Mouse (Mus musculus): ENCODE data around the gene Bloc1s6. TPM values are rescaled to one million over a fixed set of nuclear protein-coding genes. Genes with fewer than 3 reads are reported as not detected.
A peak's percentile ranks its signal among the peaks of the same experiment; 100 is the strongest.

Bloc1s6 gene
- 21.7 and 29.0 TPM in 2 replicates for polyA plus RNA-seq (2012; rRNA removed)

DNA sequence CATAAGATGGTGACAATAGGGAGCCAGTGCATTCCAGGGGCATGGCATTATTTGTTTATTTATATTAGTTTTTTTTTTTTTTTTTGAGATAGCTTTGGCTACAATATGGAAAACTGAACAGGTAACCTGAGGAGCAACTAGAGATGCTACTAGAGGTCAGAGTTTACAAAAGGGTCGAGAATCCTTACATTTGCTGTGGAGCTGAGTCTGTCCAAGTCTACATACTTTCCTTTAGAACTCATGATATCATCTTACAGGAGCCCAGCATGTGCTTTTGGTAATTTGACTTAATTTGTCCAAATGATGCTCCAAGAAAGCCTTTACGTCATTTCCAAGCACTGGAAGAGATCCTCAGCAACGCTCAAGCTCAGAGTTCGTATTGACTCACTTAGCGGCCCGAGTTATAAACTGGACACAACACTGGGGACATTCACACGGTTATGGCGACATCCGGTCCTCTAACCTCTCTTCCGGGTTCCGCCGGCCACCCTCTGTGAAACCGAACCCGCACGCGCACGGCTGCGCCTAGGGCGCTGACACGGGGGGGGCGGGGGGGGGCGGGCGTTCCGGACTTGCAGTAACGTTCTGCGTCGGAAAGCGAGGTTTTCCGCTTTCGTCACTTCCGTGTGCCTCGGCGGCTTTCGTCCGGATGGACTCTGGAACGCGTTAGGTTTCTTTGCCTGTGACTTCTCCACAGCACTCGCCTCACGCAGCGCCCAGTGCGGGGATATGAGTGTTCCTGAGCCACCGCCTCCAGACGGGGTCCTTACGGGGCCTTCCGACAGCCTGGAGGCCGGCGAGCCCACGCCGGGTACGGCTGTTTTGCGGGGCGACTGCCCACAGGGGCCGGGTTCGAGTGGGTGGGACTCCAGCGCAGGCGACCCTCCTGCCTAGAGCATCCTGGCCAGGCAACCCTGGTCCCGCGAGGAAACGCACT is at the start of gene Bloc1s6:
TSS of gene Bloc1s6 (plus strand) at position 610 of the 937 bp plus-strand sequence.
- DNase-seq, result peak; percentile 87
- Histone ChIP-seq H3K4me1 (ENCODE audit: control insufficient read depth, insufficient read depth, low read length) (peaks cover 5% of the 10 kb centered on the region; the same call in 1 of the 2 replicates), H3K4me3 (replicated peaks; ENCODE audit: extremely low read depth, low read depth, low read length) (peak within 1 kb of the TSS; percentile 100)
- TF ChIP-seq POLR2A (IDR thresholded peaks at IDR 0.05; ENCODE audit: borderline replicate concordance, extremely low read depth, low read depth, low read length) (peak; percentile 87; the same call in 1 of the 2 replicates), CTCF (IDR thresholded peaks at IDR 0.05; ENCODE audit: insufficient read depth, low read length) (no peak)
- 1% methylated on average over 51 of the region's 59 CpGs for WGBS

DNA sequence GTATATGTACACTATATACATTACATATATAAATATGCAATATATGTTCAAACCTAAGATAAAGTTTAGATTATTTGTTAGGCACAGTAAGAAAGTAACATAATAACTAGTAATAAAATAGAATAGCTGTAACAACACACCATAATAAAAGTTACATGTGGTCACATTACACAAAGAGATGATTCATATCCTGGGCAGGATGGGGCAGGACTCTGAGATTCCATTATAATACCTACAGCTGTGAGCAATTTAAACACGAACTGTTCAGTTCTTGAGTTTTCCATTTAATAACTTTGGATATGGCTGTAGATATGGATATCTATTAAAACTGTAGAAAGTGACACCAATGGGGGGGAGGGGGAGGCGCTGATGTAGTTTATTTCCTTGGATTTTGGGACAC is 40.8 kb upstream of the Bloc1s6 start:
- no peak overlapping the region for H3K4me3 ChIP-seq (replicated peaks; ENCODE audit: extremely low read depth, low read depth, low read length)
- 74% methylated on average over 2 of the region's 2 CpGs for whole genome bisulfite sequencing
- DNase-seq, result no peak
- no peaks in the 10 kb centered on the region; the same call in none of the 2 replicates for H3K4me1 ChIP-seq (ENCODE audit: control insufficient read depth, insufficient read depth, low read length)
- TF ChIP-seq CTCF (IDR thresholded peaks at IDR 0.05; ENCODE audit: insufficient read depth, low read length) (no peak), POLR2A (IDR thresholded peaks at IDR 0.05; ENCODE audit: borderline replicate concordance, extremely low read depth, low read depth, low read length) (no peak)

DNA sequence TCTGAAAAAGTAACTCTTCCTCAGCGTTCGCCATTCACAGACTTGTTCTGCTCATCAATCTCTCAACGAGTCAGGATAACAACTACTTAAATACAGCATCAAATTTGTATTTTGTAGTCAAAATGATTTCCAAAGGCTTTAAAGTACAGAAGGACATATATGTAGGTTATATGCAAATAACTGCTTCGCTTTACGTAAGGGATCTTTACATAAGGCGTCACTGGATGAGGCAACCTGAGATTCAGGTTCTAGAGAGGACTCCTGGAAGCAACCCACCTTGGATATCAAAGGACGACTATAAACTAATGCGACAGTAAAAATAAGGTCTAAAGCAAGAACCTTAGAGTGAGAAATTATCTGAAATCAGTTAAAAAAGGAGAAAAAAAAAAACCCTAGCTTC is 37.3 kb upstream of the Bloc1s6 start:
- WGBS, result 63% methylated on average over 8 of the region's 8 CpGs
- Histone ChIP-seq H3K4me1 (ENCODE audit: control insufficient read depth, insufficient read depth, low read length) (no peaks in the 10 kb centered on the region; the same call in none of the 2 replicates), H3K4me3 (replicated peaks; ENCODE audit: extremely low read depth, low read depth, low read length) (no peak overlapping the region)

DNA sequence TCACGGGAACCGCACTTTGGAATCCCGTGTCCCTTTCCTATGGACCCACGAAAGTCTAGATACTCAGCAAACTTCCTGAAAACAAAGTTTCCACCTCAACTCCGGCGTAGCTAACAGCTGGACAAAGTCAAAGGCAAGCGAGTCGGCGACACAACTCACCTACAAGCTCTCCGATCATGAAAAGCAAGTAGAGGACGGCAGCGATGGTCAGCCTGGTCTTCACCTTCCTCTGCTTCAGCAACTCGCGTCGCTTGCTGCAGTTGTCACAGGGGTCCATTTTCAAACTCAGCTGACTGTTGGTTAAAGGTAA is 36.5 kb upstream of the Bloc1s6 start:
- Histone ChIP-seq H3K4me3 (replicated peaks; ENCODE audit: extremely low read depth, low read depth, low read length) (peak overlapping the region; percentile 78), H3K4me1 (ENCODE audit: control insufficient read depth, insufficient read depth, low read length) (no peaks in the 10 kb centered on the region; the same call in none of the 2 replicates)
- no peak for DNase-seq
- TF ChIP-seq CTCF (IDR thresholded peaks at IDR 0.05; ENCODE audit: insufficient read depth, low read length) (no peak), POLR2A (IDR thresholded peaks at IDR 0.05; ENCODE audit: borderline replicate concordance, extremely low read depth, low read depth, low read length) (no peak)
- WGBS, result under 1% methylated on average over 15 of the region's 15 CpGs

More for the DNA sequence above, 37.3 kb upstream of the Bloc1s6 start:
- no peak for DNase-seq
- TF ChIP-seq POLR2A (IDR thresholded peaks at IDR 0.05; ENCODE audit: borderline replicate concordance, extremely low read depth, low read depth, low read length) (no peak), CTCF (IDR thresholded peaks at IDR 0.05; ENCODE audit: insufficient read depth, low read length) (no peak)

DNA sequence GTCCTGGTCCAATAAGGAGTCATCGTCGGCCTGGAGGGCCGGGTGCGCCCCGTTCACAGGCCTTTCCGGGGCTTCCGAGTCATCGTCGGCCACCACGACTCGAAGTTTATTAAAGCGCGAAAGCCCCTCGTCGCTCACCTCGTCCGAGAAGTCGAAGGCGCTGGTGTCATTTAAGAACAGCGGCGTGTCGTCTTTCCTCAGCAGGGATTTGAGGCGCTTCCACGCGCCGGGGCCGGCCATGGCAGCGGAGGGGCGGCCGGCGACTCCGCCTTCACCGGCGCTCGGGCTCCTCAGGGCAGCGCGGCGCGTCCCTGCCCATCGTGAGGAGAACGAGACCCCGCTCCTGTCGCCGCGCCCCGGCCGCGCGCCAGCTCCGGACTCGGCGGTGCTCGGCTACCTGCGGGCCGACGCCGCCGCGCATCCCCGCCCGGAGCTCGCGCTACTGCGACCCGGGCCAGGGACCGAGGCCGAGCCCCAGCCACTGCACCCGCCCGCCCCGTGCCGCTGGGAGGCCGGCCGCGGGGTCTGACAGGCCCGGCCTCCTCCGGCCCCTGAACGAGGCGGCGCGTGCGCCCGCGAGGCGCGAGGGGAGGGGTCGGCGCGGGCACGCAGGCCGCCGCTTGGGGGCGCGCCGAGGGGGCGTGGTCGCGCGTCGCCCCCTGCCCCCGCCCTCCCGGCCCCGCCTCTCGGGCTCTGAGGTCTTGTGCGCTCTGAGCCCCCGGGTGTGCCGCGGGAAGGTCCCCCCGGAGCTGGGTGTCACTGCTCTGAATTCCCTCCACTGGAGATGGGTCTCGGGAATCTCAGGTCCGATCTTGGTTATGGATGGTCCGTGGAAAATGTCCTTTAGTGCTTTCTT is 35.9 kb upstream of the Bloc1s6 start, which contains the start of gene Slc30a4:
TSS of gene Slc30a4 (minus strand) at position 483 of the 856 bp plus-strand sequence.
- TF ChIP-seq CTCF (IDR thresholded peaks at IDR 0.05; ENCODE audit: insufficient read depth, low read length) (no peak), POLR2A (IDR thresholded peaks at IDR 0.05; ENCODE audit: borderline replicate concordance, extremely low read depth, low read depth, low read length) (no peak)
- Histone ChIP-seq H3K4me1 (ENCODE audit: control insufficient read depth, insufficient read depth, low read length) (no peaks in the 10 kb centered on the region; the same call in none of the 2 replicates), H3K4me3 (replicated peaks; ENCODE audit: extremely low read depth, low read depth, low read length) (peak within 1 kb of the TSS; percentile 78)
- peak; percentile 65 for DNase-seq
- under 1% methylated on average over 104 of the region's 111 CpGs for WGBS

DNA sequence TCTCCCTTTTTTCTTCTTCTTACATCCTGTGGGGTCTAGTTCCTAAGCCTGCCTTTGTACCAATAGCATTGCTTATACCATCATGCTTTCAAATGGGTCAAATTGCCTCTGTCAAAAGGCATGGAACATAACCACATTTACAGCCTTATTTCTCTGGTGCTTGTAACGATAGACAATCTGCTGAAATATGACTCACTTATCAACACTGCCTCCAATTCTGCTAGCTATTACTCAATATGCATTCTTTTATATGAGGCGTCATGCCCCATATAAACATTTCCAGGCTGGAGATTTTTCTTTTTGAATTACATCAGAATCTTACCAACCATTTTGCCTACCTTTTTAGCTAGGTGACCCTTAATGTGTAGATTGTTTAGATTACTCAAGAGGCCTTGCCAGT is 33.7 kb upstream of the Bloc1s6 start:
- no peaks in the 10 kb centered on the region; the same call in none of the 2 replicates for H3K4me1 ChIP-seq (ENCODE audit: control insufficient read depth, insufficient read depth, low read length)
- TF ChIP-seq CTCF (IDR thresholded peaks at IDR 0.05; ENCODE audit: insufficient read depth, low read length), result no peak
- no peak for TF ChIP-seq POLR2A (IDR thresholded peaks at IDR 0.05; ENCODE audit: borderline replicate concordance, extremely low read depth, low read depth, low read length)
- WGBS, result 60% methylated on average over 2 of the region's 2 CpGs
- H3K4me3 ChIP-seq (replicated peaks; ENCODE audit: extremely low read depth, low read depth, low read length), result no peak overlapping the region
- no peak for DNase-seq

DNA sequence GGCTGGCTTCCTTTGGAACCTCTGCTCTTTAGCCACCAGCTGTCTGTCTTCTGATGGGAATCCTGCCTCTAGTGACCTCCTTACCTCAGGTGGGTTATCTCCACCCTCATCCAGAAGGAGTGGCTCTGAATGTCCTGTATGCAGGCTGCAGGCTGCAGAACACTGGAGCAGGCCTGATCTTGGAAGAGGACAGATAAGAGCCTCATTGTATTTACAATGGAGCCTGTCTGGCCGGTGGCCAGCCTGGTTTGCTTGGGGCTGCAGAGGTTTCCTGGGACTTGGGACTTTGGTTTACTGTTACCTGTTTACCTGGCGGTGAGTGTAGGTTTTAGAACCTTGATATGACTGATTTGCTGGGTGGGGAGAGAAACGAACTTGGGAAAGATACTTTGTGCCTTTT is 30.2 kb upstream of the Bloc1s6 start:
- H3K4me3 ChIP-seq (replicated peaks; ENCODE audit: extremely low read depth, low read depth, low read length), result no peak overlapping the region
- no peak for TF ChIP-seq POLR2A (IDR thresholded peaks at IDR 0.05; ENCODE audit: borderline replicate concordance, extremely low read depth, low read depth, low read length)
- no peak for TF ChIP-seq CTCF (IDR thresholded peaks at IDR 0.05; ENCODE audit: insufficient read depth, low read length)
- 53% methylated on average over 3 of the region's 3 CpGs for WGBS

DNA sequence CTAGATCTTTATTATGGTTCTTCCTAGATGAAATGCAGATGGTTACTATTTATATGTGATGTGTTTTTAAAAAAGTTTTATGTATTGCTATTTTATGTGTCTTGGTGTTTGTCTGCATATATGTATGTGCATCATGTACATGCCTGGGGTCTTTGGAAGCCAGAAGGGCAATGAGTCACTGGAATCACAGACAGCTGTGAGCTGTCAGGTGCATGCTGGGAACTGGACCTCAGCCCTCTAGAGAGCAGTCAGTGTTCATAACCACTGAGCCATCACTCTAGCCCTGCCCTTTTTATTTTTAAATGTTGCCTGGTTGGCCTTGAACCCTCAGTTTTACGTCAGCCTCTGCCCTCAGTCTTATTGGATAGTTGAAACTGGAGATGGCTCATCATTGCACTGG is 29.1 kb upstream of the Bloc1s6 start:
- H3K4me1 ChIP-seq (ENCODE audit: control insufficient read depth, insufficient read depth, low read length), result no peaks in the 10 kb centered on the region
- DNase-seq, result no peak
- TF ChIP-seq POLR2A (IDR thresholded peaks at IDR 0.05; ENCODE audit: borderline replicate concordance, extremely low read depth, low read depth, low read length) (no peak), CTCF (IDR thresholded peaks at IDR 0.05; ENCODE audit: insufficient read depth, low read length) (no peak)
- H3K4me3 ChIP-seq (replicated peaks; ENCODE audit: extremely low read depth, low read depth, low read length), result no peak overlapping the region
- 75% methylated on average over 1 of the region's 1 CpGs for WGBS

More for the DNA sequence above, 30.2 kb upstream of the Bloc1s6 start:
- DNase-seq, result no peak
- no peaks in the 10 kb centered on the region for H3K4me1 ChIP-seq (ENCODE audit: control insufficient read depth, insufficient read depth, low read length)

DNA sequence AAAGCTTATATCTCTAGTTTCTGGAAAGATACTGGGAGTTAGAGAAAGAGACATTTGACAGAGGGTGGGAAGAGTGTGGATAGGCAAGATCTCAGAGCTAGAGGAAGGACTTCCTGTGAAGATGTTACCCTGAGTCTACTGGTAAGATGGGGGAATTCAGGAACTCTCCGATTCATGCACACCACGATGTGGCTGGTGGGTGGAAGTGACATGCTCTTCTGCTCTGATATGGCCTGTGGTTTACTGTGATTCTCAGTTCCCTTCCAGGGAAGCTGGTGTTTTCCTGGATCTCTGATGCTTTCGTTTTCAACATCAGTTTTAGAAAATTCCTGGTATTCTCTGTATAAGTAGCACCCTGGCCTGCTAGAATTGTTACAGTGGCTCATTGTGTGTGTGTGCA is 26.4 kb upstream of the Bloc1s6 start:
- Histone ChIP-seq H3K4me1 (ENCODE audit: control insufficient read depth, insufficient read depth, low read length) (no peaks in the 10 kb centered on the region), H3K4me3 (replicated peaks; ENCODE audit: extremely low read depth, low read depth, low read length) (no peak overlapping the region)
- no peak for DNase-seq
- TF ChIP-seq CTCF (IDR thresholded peaks at IDR 0.05; ENCODE audit: insufficient read depth, low read length) (no peak), POLR2A (IDR thresholded peaks at IDR 0.05; ENCODE audit: borderline replicate concordance, extremely low read depth, low read depth, low read length) (no peak)
- 61% methylated on average over 3 of the region's 3 CpGs for WGBS

Measured in lung, adult 2 months (tissue).